Mouse (Mus musculus): ENCODE data around the gene Cyp46a1.

Cyp46a1 gene

GRCm38 (mm10) chr12:108355986-108356385 lies 21.8 kb downstream of the Cyp46a1 start:
- in situ Hi-C loops (cut with MseI, MboI): loop anchor here in 1 of 2 experiments (25.0 kb wide), 1 partner anchor 131 kb away; no protein-coding TSS in a partner anchor

GRCm38 (mm10) chr12:108363796-108364195 lies 29.6 kb downstream of the Cyp46a1 start:
- in situ Hi-C loops (cut with MseI, MboI): loop anchor here (10.0 to 25.0 kb wide), 3 partner anchors 61 to 124 kb away; no protein-coding TSS in a partner anchor

- in situ Hi-C loops (cut with MseI, MboI): loop anchor here (10.0 to 25.0 kb wide), 3 partner anchors 59 to 122 kb away; no protein-coding TSS in a partner anchor
These were observed 31.2 kb downstream of the Cyp46a1 start for GRCm38 (mm10) chr12:108365340-108365739.

- in situ Hi-C loops (cut with MseI, MboI): loop anchor here (10.0 to 25.0 kb wide), 3 partner anchors 59 to 121 kb away; no protein-coding TSS in a partner anchor
These were observed 31.7 kb downstream of the Cyp46a1 start for GRCm38 (mm10) chr12:108365868-108366267.

DNA sequence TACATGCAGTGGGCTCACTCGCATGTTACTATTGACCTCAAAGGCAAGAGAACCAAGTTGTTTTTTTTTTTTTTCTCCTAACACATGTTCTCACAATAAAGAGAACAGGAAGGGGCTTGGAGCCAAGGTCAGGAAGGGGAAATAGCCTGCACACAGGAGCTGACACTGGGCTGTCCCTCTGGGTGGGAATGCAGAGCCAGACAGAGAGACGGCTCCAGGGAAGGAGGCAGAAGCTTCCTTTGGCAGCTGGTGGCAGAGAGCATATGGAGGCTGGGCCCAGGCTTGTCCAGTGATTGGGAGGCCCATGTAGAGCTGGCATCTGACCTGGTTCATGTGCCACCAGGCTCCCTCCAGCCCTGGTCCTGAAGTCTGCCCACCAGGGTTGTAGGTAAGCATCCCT lies 33.7 kb downstream of the Cyp46a1 start:
- in situ Hi-C loops (cut with MseI, MboI): loop anchor here (10.0 to 25.0 kb wide), 3 partner anchors 57 to 119 kb away; no protein-coding TSS in a partner anchor

DNA sequence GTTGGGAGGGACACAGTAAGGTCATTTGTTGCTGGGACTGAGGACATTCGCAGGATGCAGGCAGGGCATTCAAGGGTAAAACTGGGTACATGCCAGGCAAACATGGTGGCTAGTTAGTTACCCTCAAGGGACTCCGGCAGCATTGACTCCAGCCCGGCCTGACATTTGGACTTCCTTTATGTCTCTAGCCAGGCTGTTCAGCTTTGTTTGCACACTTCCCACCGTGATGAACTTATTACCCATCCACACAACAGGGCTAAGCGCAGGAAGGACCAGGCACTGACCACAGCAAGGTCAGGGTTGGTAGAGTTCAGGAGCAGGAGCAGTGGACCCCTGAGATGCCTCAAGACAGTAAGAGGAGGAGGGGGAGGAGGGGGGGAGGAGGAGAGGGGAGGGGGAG lies 34.7 kb downstream of the Cyp46a1 start:
- in situ Hi-C loops (cut with MseI, MboI): loop anchor here (10.0 to 25.0 kb wide), 3 partner anchors 56 to 118 kb away; no protein-coding TSS in a partner anchor

- in situ Hi-C loops (cut with MseI, MboI): loop anchor here in 1 of 2 experiments (25.0 kb wide), 1 partner anchor 116 kb away; no protein-coding TSS in a partner anchor
These were observed 36.6 kb downstream of the Cyp46a1 start, which contains the start of gene Eml1 for GRCm38 (mm10) chr12:108370596-108371428. Gene Eml1 (plus strand): TSS chr12:108370957.

DNA sequence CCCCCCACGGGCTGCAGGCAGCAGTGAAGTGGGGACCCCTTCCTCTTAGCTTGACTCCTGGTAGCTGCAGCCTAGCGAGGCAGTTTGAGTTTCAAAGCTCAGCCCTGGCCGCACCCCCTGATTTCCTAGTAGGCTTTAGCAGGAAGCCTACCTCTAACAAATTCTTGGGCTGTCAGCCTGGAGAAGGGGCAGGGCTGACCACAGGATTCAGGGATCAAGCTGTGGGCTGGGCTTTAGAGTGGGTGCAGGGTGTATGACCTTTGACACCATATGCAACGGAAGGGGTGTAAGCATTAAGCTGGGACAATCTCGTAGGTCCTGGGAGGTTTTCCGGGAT lies 37.2 kb downstream of the Cyp46a1 start:
- in situ Hi-C loops (cut with MseI, MboI): loop anchor here in 1 of 2 experiments (25.0 kb wide), 1 partner anchor 116 kb away; no protein-coding TSS in a partner anchor

GRCm38 (mm10) chr12:108372241-108372640 lies 38.1 kb downstream of the Cyp46a1 start:
- in situ Hi-C loops (cut with MseI, MboI): loop anchor here in 1 of 2 experiments (25.0 kb wide), 1 partner anchor 115 kb away; no protein-coding TSS in a partner anchor

GRCm38 (mm10) chr12:108373611-108374010 lies 39.4 kb downstream of the Cyp46a1 start:
- in situ Hi-C loops (cut with MseI, MboI): loop anchor here in 1 of 2 experiments (25.0 kb wide), 1 partner anchor 114 kb away; no protein-coding TSS in a partner anchor

GRCm38 (mm10) chr12:108374689-108375088 lies 40.5 kb downstream of the Cyp46a1 start:
- in situ Hi-C loops (cut with MseI, MboI): loop anchor here in 1 of 2 experiments (25.0 kb wide), 1 partner anchor 113 kb away; no protein-coding TSS in a partner anchor

- in situ Hi-C loops (cut with MseI, MboI): no loop called here
These were observed 44.4 kb downstream of the Cyp46a1 start for GRCm38 (mm10) chr12:108378379-108379133.

- in situ Hi-C loops (cut with MseI, MboI): no loop called here
These were observed 52.5 kb downstream of the Cyp46a1 start for GRCm38 (mm10) chr12:108386476-108387232.

- in situ Hi-C loops (cut with MseI, MboI): no loop called here
These were observed 55.5 kb downstream of the Cyp46a1 start for GRCm38 (mm10) chr12:108389718-108390117.

DNA sequence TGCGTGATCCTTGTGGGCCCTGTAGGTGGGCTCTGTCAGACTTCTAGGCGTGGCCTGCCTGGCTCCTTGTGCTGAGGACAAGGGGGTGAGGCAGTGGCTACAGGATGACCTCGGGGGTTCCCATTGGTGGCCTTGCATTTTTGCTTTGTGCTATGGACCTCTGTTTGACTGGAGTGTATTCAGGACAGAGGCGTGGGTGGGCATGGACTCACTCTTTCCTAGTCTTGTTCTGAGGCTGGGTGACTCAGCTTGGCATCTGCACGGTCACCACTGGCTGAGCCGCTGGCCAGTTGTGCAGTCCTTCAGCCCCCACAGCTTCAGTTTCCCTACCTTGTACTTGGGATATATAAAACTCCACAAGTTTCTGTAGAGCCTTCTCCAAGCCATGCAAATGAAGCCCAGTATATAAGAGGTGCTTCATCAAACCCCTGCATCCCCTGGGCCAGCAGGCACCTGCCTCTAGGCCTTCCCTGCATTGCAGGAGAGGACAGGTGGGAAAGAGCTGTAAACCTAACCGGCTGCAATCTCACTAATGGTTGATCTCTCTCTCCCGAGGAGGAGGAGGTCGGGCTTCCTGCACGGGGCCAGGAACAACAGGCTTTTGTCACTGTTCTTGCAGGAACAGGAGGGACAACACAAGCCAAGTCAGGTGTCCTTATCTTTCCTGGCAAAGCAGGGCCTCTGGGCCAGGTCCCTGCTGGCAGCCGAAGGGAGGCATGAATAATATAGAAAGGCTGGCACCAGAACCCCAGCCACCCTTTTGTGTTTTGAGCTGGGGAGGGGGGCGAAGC lies 58.3 kb downstream of the Cyp46a1 start:
- in situ Hi-C loops (cut with MseI, MboI): no loop called here

DNA sequence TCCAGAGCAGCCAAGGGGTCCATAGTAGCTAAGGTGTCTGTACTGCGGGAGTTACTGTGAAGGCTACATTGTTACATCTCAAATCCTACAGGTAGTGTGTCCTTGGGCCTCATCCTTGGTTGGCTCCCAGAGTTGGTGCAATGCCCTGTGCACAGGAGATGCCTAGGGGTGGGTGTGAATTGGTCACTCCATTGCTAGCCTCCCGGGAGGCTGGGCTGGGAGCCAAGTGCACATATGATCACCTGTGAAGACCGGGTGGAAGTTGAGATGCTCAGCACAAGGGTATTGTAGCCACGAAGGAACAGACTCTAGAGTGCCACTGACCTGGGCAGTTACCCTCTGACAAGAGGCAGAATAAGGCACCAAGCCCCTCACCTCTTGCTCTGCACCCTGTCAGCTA lies 58.9 kb downstream of the Cyp46a1 start:
- in situ Hi-C loops (cut with MseI, MboI): no loop called here

DNA sequence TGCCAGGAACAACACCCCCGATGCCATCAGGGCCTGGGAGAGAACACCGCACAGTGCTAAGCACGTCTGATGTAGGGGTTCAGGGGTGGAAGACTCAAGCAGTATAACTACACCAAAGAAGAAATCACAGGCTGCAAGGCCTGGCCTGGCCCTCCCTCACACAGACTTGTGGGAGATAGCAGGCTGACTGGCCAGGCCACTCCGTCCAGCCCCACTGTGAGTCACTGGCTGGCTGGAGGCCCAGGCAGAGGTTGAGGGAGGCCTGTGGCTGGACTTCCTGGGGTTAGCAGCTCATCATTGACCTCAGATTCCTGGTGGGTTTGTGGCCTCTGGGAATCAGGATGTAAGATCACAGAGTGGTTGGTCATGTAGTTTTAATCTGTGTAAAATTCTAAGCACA lies 59.5 kb downstream of the Cyp46a1 start:
- in situ Hi-C loops (cut with MseI, MboI): no loop called here

- in situ Hi-C loops (cut with MseI, MboI): no loop called here
These were observed 60.5 kb downstream of the Cyp46a1 start for GRCm38 (mm10) chr12:108394534-108395284.

- in situ Hi-C loops (cut with MseI, MboI): no loop called here
These were observed 61.1 kb downstream of the Cyp46a1 start for GRCm38 (mm10) chr12:108395285-108395660.
